Mouse (Mus musculus): ENCODE results near the gene Mief1.

The Mief1 gene

GRCm38 (mm10) chr15:80233733-80234509, at the start of gene Mief1:
Gene Mief1 (plus strand): TSS chr15:80234018.
- DNase-seq (ENCODE audit: low read depth, low spot score) = peak; percentile 98

- DNase-seq (ENCODE audit: low read depth, low spot score) = no peak
Measured at GRCm38 (mm10) chr15:80188927-80189326, 44.9 kb upstream of the Mief1 start.

GRCm38 (mm10) chr15:80190075-80190474, 43.7 kb upstream of the Mief1 start:
- no peak for DNase-seq (ENCODE audit: low read depth, low spot score)

- peak; percentile 45 for DNase-seq (ENCODE audit: low read depth, low spot score)
Measured at GRCm38 (mm10) chr15:80191585-80192245, 42.1 kb upstream of the Mief1 start.

- DNase-seq (ENCODE audit: low read depth, low spot score) = no peak
Measured at GRCm38 (mm10) chr15:80192246-80192585, 41.6 kb upstream of the Mief1 start.

- DNase-seq (ENCODE audit: low read depth, low spot score) = no peak
Measured at GRCm38 (mm10) chr15:80192847-80193246, 41.0 kb upstream of the Mief1 start.

- DNase-seq (ENCODE audit: low read depth, low spot score) = no peak
Measured at GRCm38 (mm10) chr15:80199556-80199955, 34.3 kb upstream of the Mief1 start.

DNA sequence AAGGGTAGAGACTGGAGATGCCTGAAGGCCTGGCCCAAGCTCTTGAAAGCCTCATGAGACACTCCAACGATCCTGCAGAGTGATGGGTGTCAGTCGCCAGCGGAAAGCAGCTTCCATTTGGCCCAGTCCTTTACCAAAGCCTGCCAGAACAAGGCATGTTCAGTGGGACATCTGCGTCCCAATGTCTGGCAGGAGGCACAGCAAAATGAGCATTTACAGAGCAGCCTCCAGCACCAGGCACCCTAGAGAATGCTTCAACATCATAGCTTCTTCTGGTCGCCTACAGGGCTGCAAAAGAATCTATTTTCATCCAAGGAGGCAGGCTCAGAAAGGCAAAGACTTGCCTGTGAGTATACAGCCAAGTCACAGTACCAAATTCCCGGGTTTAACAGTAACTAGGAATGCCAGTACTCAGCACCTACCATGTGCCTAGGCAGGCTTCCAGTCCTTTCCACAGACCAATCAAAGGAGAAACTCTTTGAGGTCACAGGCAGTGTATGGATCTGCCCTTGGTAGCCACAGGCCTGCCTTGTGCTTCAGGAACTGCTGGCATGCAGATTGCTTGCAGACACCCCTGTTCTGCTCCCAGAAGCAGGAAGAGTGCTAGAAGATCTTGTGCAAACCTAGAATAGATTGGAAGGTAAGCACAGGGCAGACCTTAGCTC, 31.6 kb upstream of the Mief1 start:
- DNase-seq (ENCODE audit: low read depth, low spot score) = no peak

- peak; percentile 64 for DNase-seq (ENCODE audit: low read depth, low spot score)
Measured at GRCm38 (mm10) chr15:80203406-80203805, 30.4 kb upstream of the Mief1 start.

DNA sequence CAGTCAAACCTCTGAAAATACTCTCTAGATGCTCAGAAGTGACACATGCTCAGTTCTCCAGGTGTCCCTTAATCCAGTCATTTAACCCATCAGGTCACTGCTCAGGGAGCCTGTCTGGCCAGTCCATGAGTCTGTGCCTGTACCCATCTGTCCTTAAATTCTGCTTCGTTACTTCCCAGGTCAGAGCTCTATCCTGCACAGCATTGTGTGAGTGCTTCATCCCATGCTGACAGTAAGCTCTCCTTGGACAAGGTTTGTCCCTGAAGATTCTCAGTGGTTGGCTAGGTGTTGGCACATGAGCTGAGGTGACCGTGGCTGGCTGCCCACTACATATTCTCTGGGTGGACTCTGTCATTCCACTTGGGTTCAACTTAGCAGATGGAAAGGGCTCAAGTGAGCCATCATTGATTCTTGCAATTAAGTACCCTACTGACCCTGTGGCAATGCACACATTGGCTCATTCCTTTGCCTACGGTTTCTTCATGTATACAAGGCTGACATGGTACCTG, 27.7 kb upstream of the Mief1 start:
- no peak for DNase-seq (ENCODE audit: low read depth, low spot score)

DNA sequence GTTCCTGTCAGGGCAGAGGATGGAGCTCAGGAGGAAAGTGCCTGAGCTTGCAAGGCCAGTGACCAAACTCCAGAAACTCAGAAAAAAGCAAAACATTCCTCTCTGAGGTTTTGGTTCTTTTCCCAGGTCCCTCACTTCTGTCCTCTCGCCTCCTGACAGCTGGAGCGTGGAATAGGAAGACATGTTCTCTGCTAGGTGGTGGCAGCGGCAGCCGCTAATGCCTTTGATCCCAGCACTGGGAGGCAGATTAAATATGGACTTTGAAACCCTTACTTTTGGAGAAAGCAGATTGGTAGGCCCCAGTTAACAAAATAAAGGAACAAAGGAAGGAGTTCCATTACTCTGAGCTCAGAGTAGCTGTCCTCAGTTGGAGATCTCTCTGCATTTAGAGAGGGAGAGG, 25.4 kb upstream of the Mief1 start:
- DNase-seq (ENCODE audit: low read depth, low spot score) = no peak

DNA sequence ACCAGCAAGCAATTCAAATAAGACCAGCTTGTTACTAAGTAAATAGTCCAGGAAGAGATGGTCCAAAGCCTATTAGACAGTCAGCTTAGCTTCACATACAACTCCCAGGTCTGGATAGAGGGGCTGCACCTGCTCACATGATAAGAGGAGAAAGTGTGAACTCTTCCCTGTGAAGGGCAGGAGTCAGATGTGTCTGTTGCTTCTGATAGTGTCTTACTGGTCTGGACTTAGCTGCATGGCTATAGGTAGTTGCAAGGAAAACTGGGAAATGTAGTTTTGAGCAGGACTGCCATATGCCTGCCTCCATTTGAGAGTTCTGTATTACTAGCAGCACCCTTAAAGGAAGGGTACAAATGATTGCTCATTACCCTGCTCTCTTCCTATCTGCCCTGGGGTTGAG, 20.1 kb upstream of the Mief1 start:
- DNase-seq (ENCODE audit: low read depth, low spot score) = no peak

DNA sequence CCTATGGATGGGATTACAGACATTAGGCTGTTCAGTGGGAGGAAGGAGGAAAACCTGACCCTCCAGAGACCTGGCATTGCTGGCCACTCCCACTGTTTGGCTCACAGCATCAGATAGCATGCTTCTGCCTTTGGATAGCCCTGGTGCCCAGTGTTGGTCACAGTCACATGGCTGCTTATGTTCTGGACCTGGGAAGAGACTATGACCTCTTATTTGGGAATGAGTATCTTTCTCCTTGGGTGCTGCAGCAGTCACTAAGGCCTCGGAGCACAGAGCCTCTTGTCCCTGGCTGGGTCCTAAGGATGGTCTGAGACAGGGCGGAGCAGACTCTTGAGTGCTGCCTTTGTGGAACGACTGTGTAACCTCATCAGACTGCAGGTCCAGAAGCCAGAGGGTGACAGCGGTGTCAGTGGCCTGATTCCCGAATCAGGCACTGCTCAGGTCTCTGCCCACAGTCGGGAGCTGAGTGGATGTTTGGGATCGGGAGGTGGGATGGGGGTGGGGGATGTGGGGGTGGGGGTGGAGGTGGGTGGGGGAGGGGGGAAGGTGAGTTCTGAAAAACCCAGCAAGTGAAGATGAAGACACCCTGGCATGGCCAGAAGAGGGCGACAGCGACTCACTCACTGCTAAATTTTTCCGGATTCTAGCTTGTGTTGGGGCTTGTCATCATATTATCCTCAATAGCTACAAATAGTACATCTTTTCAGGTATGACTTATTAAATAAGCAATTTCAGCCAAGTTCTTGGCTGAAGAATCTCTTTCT, 17.9 kb upstream of the Mief1 start:
- DNase-seq (ENCODE audit: low read depth, low spot score) = peak; percentile 74

- no peak for DNase-seq (ENCODE audit: low read depth, low spot score)
Measured at GRCm38 (mm10) chr15:80216480-80216820, 17.4 kb upstream of the Mief1 start.

DNA sequence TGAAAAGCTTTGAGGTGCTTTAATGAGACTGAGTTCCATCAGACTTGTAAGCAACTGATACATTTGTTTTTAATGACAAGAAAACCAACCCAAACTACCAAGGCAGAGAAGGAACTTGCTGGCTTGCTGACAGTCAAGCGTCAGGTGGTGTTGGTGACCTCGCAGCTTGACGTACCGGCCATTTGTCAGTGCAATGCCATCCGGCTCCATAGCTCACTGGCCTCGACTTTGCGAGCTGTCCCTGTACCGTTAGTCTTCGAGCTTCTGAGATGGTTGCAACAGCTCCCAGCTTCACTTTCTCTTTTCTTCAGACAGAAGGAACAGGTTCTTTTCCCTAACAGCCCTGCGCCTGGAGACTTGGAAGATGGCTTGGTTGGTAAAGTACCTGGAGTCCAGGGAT, 16.3 kb upstream of the Mief1 start:
- DNase-seq (ENCODE audit: low read depth, low spot score) = no peak

DNA sequence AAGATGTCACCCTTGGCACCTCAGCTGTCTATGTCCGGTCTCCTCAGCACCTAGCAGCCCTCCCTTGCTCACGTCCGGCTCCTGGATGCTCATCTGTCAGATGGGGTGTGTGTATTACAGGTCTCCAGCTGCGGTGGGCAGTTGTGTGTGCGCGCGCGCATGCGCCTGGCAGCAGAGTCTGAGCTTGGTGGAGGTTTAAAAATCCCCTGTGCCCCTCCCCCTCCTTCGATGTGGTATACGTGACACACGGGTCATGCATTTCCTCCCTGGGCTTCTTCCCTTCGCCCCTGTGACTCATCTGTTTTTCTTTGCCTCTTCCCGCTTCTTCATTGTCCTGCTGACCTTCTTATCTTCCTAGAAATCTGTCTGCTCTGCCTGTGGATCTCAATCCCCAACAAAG, 14.6 kb upstream of the Mief1 start:
- peak; percentile 89 for DNase-seq (ENCODE audit: low read depth, low spot score)

- DNase-seq (ENCODE audit: low read depth, low spot score) = peak; percentile 90
Measured at GRCm38 (mm10) chr15:80219705-80220657, 13.8 kb upstream of the Mief1 start.

- peak; percentile 70 for DNase-seq (ENCODE audit: low read depth, low spot score)
Measured at GRCm38 (mm10) chr15:80221031-80221430, 12.8 kb upstream of the Mief1 start.

GRCm38 (mm10) chr15:80223751-80224150, 10.1 kb upstream of the Mief1 start:
- DNase-seq (ENCODE audit: low read depth, low spot score) = no peak

GRCm38 (mm10) chr15:80225208-80225607, 8.6 kb upstream of the Mief1 start:
- peak; percentile 84 for DNase-seq (ENCODE audit: low read depth, low spot score)

DNA sequence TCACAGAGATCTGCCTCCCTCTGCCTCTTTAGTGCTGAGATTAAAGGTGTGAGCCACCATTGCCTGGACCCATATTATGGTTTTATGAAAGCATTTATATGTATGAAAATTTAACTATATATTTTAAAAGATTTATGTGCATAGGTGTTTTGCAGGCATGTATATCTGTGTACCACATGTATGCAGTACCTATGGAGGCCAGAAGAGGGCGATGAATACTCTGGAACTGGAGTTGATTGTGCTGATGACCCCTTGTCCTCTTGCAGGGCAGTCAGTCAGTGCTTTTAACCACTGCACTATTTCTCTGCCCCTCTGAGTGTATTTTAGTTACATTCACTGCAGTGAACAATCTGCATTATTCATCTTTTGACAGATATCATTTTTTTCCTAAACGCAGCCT, 8.0 kb upstream of the Mief1 start:
- DNase-seq (ENCODE audit: low read depth, low spot score) = peak; percentile 78

Measured in ES-CJ7 (cell line).